Mouse (Mus musculus): ENCODE measurements around the gene Gm10097. TPM values are rescaled to one million over a fixed set of nuclear protein-coding genes. Genes with fewer than 3 reads are reported as not detected.
A peak's percentile ranks its signal among the peaks of the same experiment; 100 is the strongest.

Gm10097 gene
- polyA plus RNA-seq, 1 experiment from 2014 or later, result 0.51 TPM

- H3K9me3 ChIP-seq (ENCODE audit: low read depth, low read length), result no peaks in the 10 kb centered on the region
- no peaks in the 10 kb centered on the region for H3K27me3 ChIP-seq (ENCODE audit: insufficient read depth, low read length)
- H3K4me2 ChIP-seq, result no peak overlapping the region
- H3K9ac ChIP-seq, result no peak overlapping the region
- TF ChIP-seq CTCF (IDR thresholded peaks at IDR 0.05; ENCODE audit: low read depth), result no peak
- ATAC-seq (ENCODE audit: insufficient read depth) (no peak), DNase-seq (peak; percentile 25)
- 0 out of 2 replicates have a peak, but pooled peaks cover 5% of the 10 kb centered on the region for H3K36me3 ChIP-seq (ENCODE audit: insufficient read depth)
- no peak overlapping the region for H3K27ac ChIP-seq (ENCODE audit: low read depth)
- no peaks in the 10 kb centered on the region for H3K4me1 ChIP-seq (ENCODE audit: insufficient read depth)
- H3K4me3 ChIP-seq (ENCODE audit: low read depth, low read length), result no peak overlapping the region
- 69% methylated on average over 2 of the region's 2 CpGs for WGBS
Measured at GRCm38 (mm10) chr10:5058876-5059275, 10.1 kb upstream of the Gm10097 start.

DNA sequence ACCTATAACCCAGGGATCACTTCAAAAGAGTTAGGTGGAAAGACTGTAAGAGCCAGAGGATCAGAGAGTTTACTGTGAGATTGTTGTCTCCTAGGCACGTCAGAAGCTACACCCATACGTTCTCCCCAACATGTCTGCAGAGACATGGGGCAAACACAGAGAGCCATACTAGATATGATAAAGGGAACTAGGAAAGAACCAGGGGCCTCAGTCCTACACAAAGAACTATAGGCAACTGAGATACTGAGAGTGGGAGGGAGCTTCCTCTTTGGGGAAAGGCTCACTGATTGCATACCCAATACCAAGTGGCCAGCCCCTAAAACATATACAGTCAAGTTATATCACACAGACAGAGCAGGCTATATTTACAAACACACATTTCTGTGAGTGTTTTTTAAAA is 9.0 kb upstream of the Gm10097 start:
- H3K9ac ChIP-seq, result no peak overlapping the region
- TF ChIP-seq CTCF (IDR thresholded peaks at IDR 0.05; ENCODE audit: low read depth), result no peak
- no peaks in the 10 kb centered on the region for H3K9me3 ChIP-seq (ENCODE audit: low read depth, low read length)
- no peak overlapping the region for H3K4me3 ChIP-seq (ENCODE audit: low read depth, low read length)
- no peaks in the 10 kb centered on the region for H3K27me3 ChIP-seq (ENCODE audit: insufficient read depth, low read length)
- no peak overlapping the region for H3K27ac ChIP-seq (ENCODE audit: low read depth)
- WGBS, result 77% methylated on average over 2 of the region's 2 CpGs
- H3K36me3 ChIP-seq (ENCODE audit: insufficient read depth), result 0 out of 2 replicates have a peak, but pooled peaks cover 5% of the 10 kb centered on the region
- H3K4me2 ChIP-seq, result no peak overlapping the region
- DNase-seq (no peak), ATAC-seq (ENCODE audit: insufficient read depth) (no peak)
- H3K4me1 ChIP-seq (ENCODE audit: insufficient read depth), result no peaks in the 10 kb centered on the region

- no peak for DNase-seq
Measured at GRCm38 (mm10) chr10:5067113-5067512, 1.9 kb upstream of the Gm10097 start.

DNA sequence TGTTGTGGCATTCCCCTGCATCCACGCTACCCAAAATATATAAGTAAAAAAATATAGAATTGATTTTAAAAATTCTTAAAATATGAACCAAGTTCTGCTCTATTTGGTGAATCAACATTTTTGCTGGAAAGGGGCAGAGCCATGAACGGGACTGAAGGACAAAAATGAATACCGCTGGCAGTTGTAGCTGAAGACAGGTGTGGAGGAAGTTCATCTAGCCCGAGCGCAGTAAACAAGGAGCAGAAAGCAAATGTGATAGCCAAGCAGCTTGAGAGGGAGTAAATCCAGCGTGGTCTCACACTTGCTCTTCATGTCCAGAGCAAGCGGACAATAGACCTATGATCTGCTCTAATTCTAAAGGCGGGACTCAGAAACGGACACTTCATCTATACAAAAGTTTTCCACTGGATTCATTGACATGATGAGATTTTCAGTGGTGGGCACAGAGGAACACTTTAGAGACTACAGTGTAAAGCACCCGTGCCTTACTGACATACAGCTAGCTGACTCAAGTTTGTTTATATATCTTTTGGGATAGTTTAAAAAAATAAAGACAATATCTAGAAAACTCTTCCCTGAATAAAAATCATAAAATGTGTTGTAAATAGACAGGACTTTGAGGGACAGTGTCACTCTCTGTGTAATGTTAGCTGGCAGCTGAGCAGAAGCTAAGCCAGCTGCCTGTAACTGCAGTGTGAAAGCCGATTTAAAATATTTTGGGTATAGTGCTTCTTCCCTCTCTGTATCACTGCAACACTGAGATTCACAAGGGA is 1.4 kb downstream of the Gm10097 start:
- ATAC-seq (ENCODE audit: insufficient read depth), result no peak
- Histone ChIP-seq H3K9me3 (ENCODE audit: low read depth, low read length) (no peaks in the 10 kb centered on the region), H3K4me2 (no peak overlapping the region), H3K4me3 (ENCODE audit: low read depth, low read length) (no peak overlapping the region), H3K27me3 (ENCODE audit: insufficient read depth, low read length) (no peaks in the 10 kb centered on the region), H3K9ac (no peak overlapping the region), H3K27ac (ENCODE audit: low read depth) (no peak overlapping the region), H3K4me1 (ENCODE audit: insufficient read depth) (no peaks in the 10 kb centered on the region), H3K36me3 (ENCODE audit: insufficient read depth) (no peaks in the 10 kb centered on the region)
- 85% methylated on average over 11 of the region's 11 CpGs for WGBS
- TF ChIP-seq CTCF (IDR thresholded peaks at IDR 0.05; ENCODE audit: low read depth), result no peak
- DNase-seq, result no peak

More at GRCm38 (mm10) chr10:5067113-5067512, 1.9 kb upstream of the Gm10097 start:
- ATAC-seq (ENCODE audit: insufficient read depth), result no peak
- H3K27me3 ChIP-seq (ENCODE audit: insufficient read depth, low read length), result no peaks in the 10 kb centered on the region
- WGBS, result 74% methylated on average over 3 of the region's 3 CpGs
- no peaks in the 10 kb centered on the region for H3K36me3 ChIP-seq (ENCODE audit: insufficient read depth)
- H3K4me2 ChIP-seq, result no peak overlapping the region
- H3K4me1 ChIP-seq (ENCODE audit: insufficient read depth), result no peaks in the 10 kb centered on the region
- no peaks in the 10 kb centered on the region for H3K9me3 ChIP-seq (ENCODE audit: low read depth, low read length)
- H3K9ac ChIP-seq, result no peak overlapping the region
- TF ChIP-seq CTCF (IDR thresholded peaks at IDR 0.05; ENCODE audit: low read depth), result no peak
- H3K27ac ChIP-seq (ENCODE audit: low read depth), result no peak overlapping the region
- no peak overlapping the region for H3K4me3 ChIP-seq (ENCODE audit: low read depth, low read length)

DNA sequence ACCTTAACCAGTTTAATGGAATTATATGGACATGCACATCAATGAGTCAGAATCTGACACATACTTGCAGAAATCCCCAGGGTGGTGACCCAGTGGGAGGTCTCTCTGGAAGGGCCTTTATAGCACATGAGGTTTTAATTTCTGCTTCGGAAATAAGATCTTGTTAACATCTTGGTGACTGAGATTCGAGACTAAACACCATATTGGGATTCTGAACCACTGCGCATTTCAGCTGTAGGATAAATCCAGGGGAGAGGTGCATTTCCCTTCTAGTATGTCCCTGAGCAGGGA is 1.9 kb downstream of the Gm10097 start:
- WGBS, result 83% methylated on average over 3 of the region's 3 CpGs
- no peak overlapping the region for H3K4me3 ChIP-seq (ENCODE audit: low read depth, low read length)
- TF ChIP-seq CTCF (IDR thresholded peaks at IDR 0.05; ENCODE audit: low read depth), result no peak
- H3K4me2 ChIP-seq, result no peak overlapping the region
- ATAC-seq (ENCODE audit: insufficient read depth), result no peak
- H3K4me1 ChIP-seq (ENCODE audit: insufficient read depth), result no peaks in the 10 kb centered on the region
- H3K9ac ChIP-seq, result no peak overlapping the region
- H3K27ac ChIP-seq (ENCODE audit: low read depth), result no peak overlapping the region
- DNase-seq, result no peak
- H3K36me3 ChIP-seq (ENCODE audit: insufficient read depth), result no peaks in the 10 kb centered on the region
- no peaks in the 10 kb centered on the region for H3K9me3 ChIP-seq (ENCODE audit: low read depth, low read length)
- H3K27me3 ChIP-seq (ENCODE audit: insufficient read depth, low read length), result no peaks in the 10 kb centered on the region

- no peak overlapping the region for H3K4me2 ChIP-seq
- no peak for TF ChIP-seq CTCF (IDR thresholded peaks at IDR 0.05; ENCODE audit: low read depth)
- no peak for DNase-seq
- H3K27me3 ChIP-seq (ENCODE audit: insufficient read depth, low read length), result no peaks in the 10 kb centered on the region
- 84% methylated on average over 8 of the region's 8 CpGs for WGBS
- no peaks in the 10 kb centered on the region for H3K9me3 ChIP-seq (ENCODE audit: low read depth, low read length)
- H3K4me1 ChIP-seq (ENCODE audit: insufficient read depth), result no peaks in the 10 kb centered on the region
- H3K27ac ChIP-seq (ENCODE audit: low read depth), result no peak overlapping the region
- H3K36me3 ChIP-seq (ENCODE audit: insufficient read depth), result no peaks in the 10 kb centered on the region
- no peak overlapping the region for H3K4me3 ChIP-seq (ENCODE audit: low read depth, low read length)
- ATAC-seq (ENCODE audit: insufficient read depth), result no peak
- H3K9ac ChIP-seq, result no peak overlapping the region
Measured at GRCm38 (mm10) chr10:5072054-5072453, 3.1 kb downstream of the Gm10097 start.

DNA sequence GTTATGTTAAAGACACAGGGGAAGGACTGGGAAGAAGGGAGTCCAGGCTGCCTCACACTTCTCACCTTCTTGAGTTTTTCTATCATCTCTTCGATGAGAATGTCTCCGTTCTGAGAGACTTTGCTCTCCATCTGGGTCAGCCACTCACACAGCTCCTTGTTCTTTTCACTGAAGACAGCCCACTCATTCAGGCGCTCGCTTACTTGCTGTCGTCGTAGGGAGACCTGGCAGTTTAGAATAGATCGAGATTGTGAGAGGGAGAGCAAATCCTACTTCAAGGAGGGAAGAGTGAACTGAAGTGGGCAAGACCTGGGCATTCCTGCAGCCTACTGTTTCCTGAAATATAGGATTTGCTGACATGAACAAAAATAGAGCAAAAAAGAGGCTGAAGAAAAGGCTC is 6.7 kb downstream of the Gm10097 start:
- DNase-seq (no peak), ATAC-seq (ENCODE audit: insufficient read depth) (no peak)
- Histone ChIP-seq H3K27me3 (ENCODE audit: insufficient read depth, low read length) (no peaks in the 10 kb centered on the region), H3K36me3 (ENCODE audit: insufficient read depth) (no peaks in the 10 kb centered on the region), H3K9ac (no peak overlapping the region), H3K4me3 (ENCODE audit: low read depth, low read length) (no peak overlapping the region), H3K4me2 (no peak overlapping the region), H3K27ac (ENCODE audit: low read depth) (no peak overlapping the region), H3K9me3 (ENCODE audit: low read depth, low read length) (no peaks in the 10 kb centered on the region), H3K4me1 (ENCODE audit: insufficient read depth) (no peaks in the 10 kb centered on the region)
- no peak for TF ChIP-seq CTCF (IDR thresholded peaks at IDR 0.05; ENCODE audit: low read depth)
- 88% methylated on average over 7 of the region's 7 CpGs for WGBS

Measured in lung, embryonic 14.5 days (tissue).